Mouse (Mus musculus) embryonic facial prominence, embryonic 15.5 days (tissue): Measurements from ENCODE around the gene Cdca4. TPM values are rescaled to one million over a fixed set of nuclear protein-coding genes. Genes with fewer than 3 reads are reported as not detected.

Experiments used
- ATAC-seq: fragments of 200-750 bp; cut with Nextera tagmentation; 2 replicates; pipeline ENCODE4 v1.8.0; 2017; ENCODE audit warnings: low read depth, moderate TSS enrichment; ENCODE audit not compliant: insufficient number of reproducible peaks, low FRiP score, low TSS enrichment
- H3K27ac ChIP-seq: fragments of 300-500 bp; sonication (generic); replicated peaks from 2 replicates; pipeline ENCODE4 v1.5.1; 2015; ENCODE audit warnings: mild to moderate bottlenecking, inconsistent platforms
- H3K27me3 ChIP-seq: fragments of 300-500 bp; sonication (generic); 2 replicates; pipeline ENCODE4 v1.6.1; 2015; ENCODE audit warnings: inconsistent platforms
- H3K36me3 ChIP-seq: fragments of 300-500 bp; sonication (generic); 2 replicates; pipeline ENCODE4 v1.6.1; 2015; ENCODE audit warnings: mild to moderate bottlenecking, inconsistent platforms
- H3K4me1 ChIP-seq: fragments of 300-500 bp; sonication (generic); 2 replicates; pipeline ENCODE4 v1.6.1; 2015; ENCODE audit warnings: inconsistent platforms
- H3K4me2 ChIP-seq: fragments of 300-500 bp; sonication (generic); replicated peaks from 2 replicates; pipeline ENCODE4 v1.6.1; 2015; ENCODE audit warnings: mild to moderate bottlenecking, inconsistent platforms
- H3K4me3 ChIP-seq: fragments of 300-500 bp; sonication (generic); replicated peaks from 2 replicates; pipeline ENCODE4 v1.5.1; 2015; ENCODE audit warnings: mild to moderate bottlenecking, inconsistent platforms
- H3K9ac ChIP-seq: fragments of 300-500 bp; sonication (generic); 2 replicates; pipeline ENCODE4 v1.6.1; 2015; ENCODE audit warnings: inconsistent platforms
- H3K9me3 ChIP-seq: fragments of 300-500 bp; sonication (generic); replicated peaks from 2 replicates; pipeline ENCODE4 v1.6.1; 2016; ENCODE audit warnings: inconsistent platforms
- WGBS: fragments of 180-500 bp; shearing (Covaris S2); methylation state at CpG from one replicate; pipeline ENCODE4 v1.1.7; 2015; 5-methylcytosine and 5-hydroxymethylcytosine counted together
- polyA plus RNA-seq: library from polyadenylated mRNA; unstranded; fragments of >200 nt; fragmentation: Nextera tagmentation; extraction: Ambion mirVana; gene quantifications from 2 replicates; pipeline ENCODE4 v1.2.1, GENCODE M21; 2015

The Cdca4 gene
- polyA plus RNA-seq, 1 experiment from 2014 or later: 110 TPM

DNA sequence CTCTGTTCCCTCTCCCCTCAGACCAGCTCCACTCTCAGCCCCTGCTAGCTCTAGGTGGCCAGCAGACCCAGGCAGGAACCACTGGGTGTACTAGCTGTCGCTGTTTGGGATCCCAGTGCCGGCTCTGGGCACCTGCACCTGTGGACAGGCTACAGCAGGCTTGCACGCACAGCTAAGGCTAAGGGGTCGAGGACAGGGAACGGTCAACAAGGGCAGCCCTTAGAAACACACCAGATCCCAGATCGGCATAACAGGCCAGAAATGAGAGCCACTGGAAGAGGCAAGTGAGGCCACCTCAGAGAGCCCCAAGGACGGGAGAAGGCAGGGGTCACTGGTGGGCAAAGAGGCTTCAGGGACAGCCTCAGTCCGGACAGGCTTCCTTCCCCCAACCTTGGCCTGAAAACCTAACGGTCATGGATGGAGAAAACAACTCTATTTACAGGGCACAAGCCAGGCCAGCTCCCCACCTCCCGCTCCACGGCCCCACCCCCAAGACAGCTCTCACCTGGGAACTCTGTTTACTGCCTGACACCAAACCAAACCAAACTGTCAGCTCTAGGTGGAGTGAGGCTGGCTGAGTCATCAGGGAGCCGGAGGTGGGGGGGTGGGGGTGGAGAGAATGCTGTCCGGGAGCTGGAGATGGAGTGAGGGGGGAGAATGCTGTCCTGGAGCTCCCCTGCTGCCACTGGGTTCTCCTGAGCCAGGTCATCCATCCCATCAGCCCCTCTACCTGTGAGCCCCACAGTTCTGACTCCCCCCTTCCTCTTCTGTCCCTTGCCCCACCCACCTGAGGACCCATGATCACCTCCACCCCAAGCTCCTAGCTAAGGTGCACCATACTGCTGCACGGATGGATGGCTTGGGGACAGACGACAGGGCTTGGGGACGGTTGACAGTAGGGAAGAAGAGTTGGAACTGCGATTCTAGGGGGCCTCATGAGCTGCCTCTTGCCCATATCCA lies 32.4 kb downstream of the Cdca4 start:
- WGBS: 45% methylated on average over 17 of the region's 17 CpGs
- Histone ChIP-seq H3K27me3 (peaks cover 13% of the 10 kb centered on the region), H3K36me3 (no peaks in the 10 kb centered on the region), H3K9me3 (no peaks in the 10 kb centered on the region), H3K4me3 (no peak overlapping the region), H3K4me1 (peaks cover 87% of the 10 kb centered on the region), H3K27ac (peak overlapping the region; percentile 77; the same call in 1 of the 2 replicates), H3K4me2 (no peak overlapping the region), H3K9ac (no peak overlapping the region)
- ATAC-seq: no peak

DNA sequence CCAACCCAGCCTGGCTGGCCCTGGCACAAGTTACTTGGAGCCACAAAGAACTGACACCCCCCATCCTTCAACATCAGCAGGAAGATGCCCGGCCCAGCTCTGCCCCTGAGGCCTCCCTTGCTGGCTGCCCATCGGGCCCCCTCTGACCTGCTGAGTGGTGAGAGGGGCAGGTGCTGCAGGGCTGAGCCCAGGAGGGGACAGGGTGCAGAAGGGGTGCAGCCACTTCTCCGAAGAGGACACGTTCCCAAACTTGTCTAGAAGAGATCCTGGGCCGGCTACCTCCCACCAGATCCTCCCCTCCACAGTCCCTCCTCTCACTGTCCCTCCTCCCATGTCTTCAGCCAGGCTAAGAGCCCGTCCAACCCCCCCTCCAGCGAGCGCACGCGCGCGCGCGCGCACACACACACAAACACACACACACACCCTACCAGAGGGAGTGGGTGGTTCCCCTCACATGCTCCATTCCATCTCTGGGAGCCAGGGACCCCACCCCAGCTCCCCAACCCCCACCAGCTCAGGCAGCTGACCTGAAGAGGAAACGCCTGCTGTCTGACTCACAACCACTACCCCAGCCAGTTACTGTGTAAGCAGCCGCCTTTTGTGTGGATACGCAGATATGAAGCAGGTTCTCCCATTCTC lies 33.6 kb downstream of the Cdca4 start:
- ATAC-seq: peak; percentile 48; the same call in 1 of the 2 replicates
- Histone ChIP-seq H3K4me3 (peak overlapping the region; percentile 16; the same call in 1 of the 2 replicates), H3K4me2 (peak overlapping the region; percentile 33), H3K36me3 (no peaks in the 10 kb centered on the region), H3K9ac (no peak overlapping the region), H3K27ac (peak overlapping the region; percentile 67; the same call in 1 of the 2 replicates), H3K9me3 (no peaks in the 10 kb centered on the region), H3K27me3 (peaks cover 1% of the 10 kb centered on the region; the same call in 1 of the 2 replicates), H3K4me1 (peaks cover 79% of the 10 kb centered on the region)
- WGBS: 40% methylated on average over 18 of the region's 18 CpGs

DNA sequence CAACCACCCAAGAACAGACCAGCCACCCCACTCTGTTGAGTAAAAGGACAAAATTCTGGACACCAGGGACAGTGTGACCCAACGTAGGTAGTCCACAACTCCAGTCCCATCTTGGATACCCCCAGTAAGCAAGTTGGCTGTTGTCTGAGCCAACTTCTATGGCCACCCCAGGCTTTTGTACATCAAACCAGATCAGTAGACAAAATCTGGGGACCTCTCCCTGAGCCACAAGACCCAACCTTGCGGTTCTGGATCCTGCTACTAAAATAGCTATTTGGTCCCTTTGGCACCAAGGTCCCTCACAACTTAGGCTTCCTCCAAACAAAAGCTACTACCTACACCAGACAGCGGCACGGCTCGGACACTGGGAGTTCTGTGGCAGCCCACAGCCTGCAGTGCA lies 34.2 kb downstream of the Cdca4 start:
- WGBS: 78% methylated on average over 5 of the region's 5 CpGs
- no peak for ATAC-seq
- H3K36me3 ChIP-seq: no peaks in the 10 kb centered on the region
- peak overlapping the region; percentile 16; the same call in 1 of the 2 replicates for H3K4me3 ChIP-seq
- H3K4me1 ChIP-seq: peaks cover 74% of the 10 kb centered on the region
- H3K27ac ChIP-seq: peak overlapping the region; percentile 67; the same call in 1 of the 2 replicates
- H3K9me3 ChIP-seq: no peaks in the 10 kb centered on the region
- no peak overlapping the region for H3K9ac ChIP-seq
- no peaks in the 10 kb centered on the region for H3K27me3 ChIP-seq
- H3K4me2 ChIP-seq: peak overlapping the region; percentile 33

DNA sequence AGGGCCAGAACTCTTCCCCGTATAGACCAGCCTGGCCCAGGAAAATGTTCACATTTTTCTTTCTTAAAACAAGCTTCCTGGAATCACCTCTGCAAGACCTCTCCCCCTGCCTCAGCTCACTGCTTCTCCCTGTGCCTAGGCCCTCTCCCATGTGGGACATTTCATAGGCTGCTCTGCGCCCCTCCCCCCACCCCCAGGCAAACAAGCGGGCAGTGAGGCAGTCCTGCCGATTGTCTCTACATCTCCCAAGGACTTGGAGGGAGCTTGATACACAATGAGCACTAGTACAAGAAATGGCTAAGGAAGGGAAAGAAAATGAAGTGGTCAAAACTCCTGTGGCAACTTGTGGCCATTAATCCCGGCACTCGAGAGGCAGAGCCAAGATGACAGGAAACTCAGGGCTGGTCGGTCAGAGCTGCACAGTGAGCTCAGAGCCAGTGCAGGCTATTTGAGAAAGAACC lies 34.8 kb downstream of the Cdca4 start:
- Histone ChIP-seq H3K27ac (peak overlapping the region; percentile 67), H3K27me3 (no peaks in the 10 kb centered on the region), H3K4me3 (0 out of 2 replicates have a peak overlapping the region, but pooled peaks have one; percentile 16), H3K36me3 (no peaks in the 10 kb centered on the region), H3K9me3 (no peaks in the 10 kb centered on the region), H3K9ac (no peak overlapping the region), H3K4me1 (peaks cover 72% of the 10 kb centered on the region), H3K4me2 (peak overlapping the region; percentile 33; the same call in 1 of the 2 replicates)
- no peak for ATAC-seq
- WGBS: 29% methylated on average over 7 of the region's 7 CpGs

DNA sequence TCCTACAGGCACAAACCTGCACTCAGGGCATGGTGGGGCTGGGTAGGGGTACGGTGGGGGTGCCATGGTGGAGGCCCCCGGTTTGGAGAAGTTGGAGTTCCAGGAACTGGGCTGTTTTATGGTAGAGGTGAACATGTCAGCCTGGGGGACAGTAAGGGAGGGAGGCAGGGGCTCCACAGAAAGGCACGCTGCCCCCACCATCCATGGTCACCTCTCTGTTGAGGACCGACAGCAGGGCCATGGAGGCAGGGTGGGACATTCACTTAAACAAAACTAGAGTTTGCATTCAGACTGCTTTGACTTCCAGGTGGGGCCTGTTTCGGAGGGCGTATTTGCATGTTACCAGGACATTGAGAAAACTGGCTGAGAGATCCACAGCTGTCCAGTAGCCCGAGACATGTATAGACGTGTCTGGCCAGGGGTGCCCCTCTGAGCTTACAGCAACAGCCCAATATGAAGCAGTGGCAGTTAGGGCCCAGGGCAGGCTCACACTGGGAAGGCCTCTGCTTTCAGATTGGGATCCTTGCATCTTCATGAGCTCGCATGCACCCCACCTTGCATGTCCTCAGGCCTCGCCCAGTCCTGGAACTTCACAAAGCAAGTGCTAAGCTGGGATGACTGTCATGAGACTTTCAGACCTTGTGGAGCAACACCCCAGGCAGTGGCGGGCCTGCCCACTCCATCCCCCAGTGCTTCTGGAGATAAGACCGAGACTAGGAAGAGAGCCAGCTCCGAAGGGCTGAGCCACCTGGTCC lies 35.4 kb downstream of the Cdca4 start:
- peak overlapping the region; percentile 33; the same call in 1 of the 2 replicates for H3K4me2 ChIP-seq
- WGBS: 61% methylated on average over 13 of the region's 13 CpGs
- no peak overlapping the region for H3K9ac ChIP-seq
- H3K27me3 ChIP-seq: no peaks in the 10 kb centered on the region
- H3K27ac ChIP-seq: peak overlapping the region; percentile 67
- H3K4me1 ChIP-seq: peaks cover 67% of the 10 kb centered on the region
- no peak for ATAC-seq
- no peak overlapping the region for H3K4me3 ChIP-seq
- no peaks in the 10 kb centered on the region for H3K9me3 ChIP-seq
- no peaks in the 10 kb centered on the region for H3K36me3 ChIP-seq

DNA sequence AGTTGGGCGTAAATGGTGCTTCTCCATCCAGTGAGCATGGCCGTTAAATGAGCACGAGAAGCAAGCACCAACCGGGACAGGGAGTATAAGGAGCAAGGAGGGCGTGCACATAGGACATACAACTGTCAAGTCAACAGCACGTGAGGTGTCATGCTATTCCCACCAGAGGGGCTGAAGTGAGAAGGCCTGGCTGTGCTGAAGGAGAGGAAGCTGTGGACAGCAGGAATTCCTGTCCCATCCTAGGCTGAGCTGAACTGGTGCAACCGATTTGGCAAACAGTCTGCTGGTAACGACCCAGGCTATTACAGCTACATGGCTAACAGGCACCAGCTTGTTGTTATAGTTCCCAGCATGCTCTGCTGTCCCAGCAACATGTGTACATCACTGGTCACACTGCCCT lies 38.2 kb downstream of the Cdca4 start:
- Histone ChIP-seq H3K4me2 (no peak overlapping the region), H3K9me3 (no peaks in the 10 kb centered on the region), H3K4me3 (no peak overlapping the region), H3K27me3 (no peaks in the 10 kb centered on the region), H3K4me1 (peaks cover 39% of the 10 kb centered on the region), H3K27ac (no peak overlapping the region), H3K36me3 (no peaks in the 10 kb centered on the region), H3K9ac (no peak overlapping the region)
- ATAC-seq: no peak
- 64% methylated on average over 8 of the region's 8 CpGs for WGBS

DNA sequence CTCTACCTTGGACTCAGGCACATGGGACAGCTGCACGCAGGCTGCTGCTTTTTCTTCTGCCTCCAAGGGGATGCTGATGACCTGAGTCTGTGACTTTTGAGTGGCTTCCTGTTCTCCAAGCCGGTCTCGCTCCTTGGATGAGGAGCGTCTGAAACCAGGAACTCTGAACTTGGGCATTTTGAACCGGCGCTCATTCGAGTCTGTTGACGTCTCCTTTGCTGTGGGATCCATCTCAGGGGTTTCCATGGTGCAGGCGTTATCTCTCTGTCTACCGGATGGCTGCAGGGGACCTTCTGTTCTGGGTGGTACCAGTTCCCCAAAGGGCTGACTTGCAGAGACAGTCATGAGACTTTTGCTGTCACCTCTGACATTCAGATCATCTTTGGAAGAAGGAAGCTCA lies 54.7 kb downstream of the Cdca4 start:
- H3K27ac ChIP-seq: no peak overlapping the region
- H3K4me1 ChIP-seq: no peaks in the 10 kb centered on the region
- WGBS: 89% methylated on average over 10 of the region's 10 CpGs
- no peaks in the 10 kb centered on the region for H3K36me3 ChIP-seq
- H3K4me3 ChIP-seq: no peak overlapping the region
- no peaks in the 10 kb centered on the region for H3K9me3 ChIP-seq
- no peak overlapping the region for H3K4me2 ChIP-seq
- no peaks in the 10 kb centered on the region for H3K27me3 ChIP-seq
- ATAC-seq: no peak
- no peak overlapping the region for H3K9ac ChIP-seq

DNA sequence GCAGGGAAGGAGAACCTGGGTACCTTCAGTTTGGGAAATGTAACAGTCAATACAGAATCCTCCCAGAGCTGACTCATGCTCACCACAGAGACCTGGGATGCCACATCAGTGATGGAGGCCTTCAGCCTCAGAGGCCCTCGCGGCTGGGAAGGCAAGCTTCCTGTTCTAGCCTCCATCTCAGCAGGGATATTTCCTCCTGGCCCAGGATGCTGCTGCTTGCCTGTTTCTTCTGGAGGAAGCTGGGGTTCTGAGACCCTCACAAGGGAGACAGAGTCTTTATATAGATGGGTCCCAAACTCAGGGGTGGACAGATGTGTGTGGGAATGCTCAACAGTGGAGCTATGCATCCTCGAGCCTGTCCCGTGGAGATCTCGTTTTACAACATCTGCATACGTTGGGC lies 55.2 kb downstream of the Cdca4 start:
- Histone ChIP-seq H3K4me3 (no peak overlapping the region), H3K36me3 (no peaks in the 10 kb centered on the region), H3K27ac (no peak overlapping the region), H3K27me3 (no peaks in the 10 kb centered on the region), H3K4me2 (no peak overlapping the region), H3K9ac (no peak overlapping the region), H3K9me3 (no peaks in the 10 kb centered on the region), H3K4me1 (no peaks in the 10 kb centered on the region)
- ATAC-seq: no peak
- WGBS: 82% methylated on average over 6 of the region's 6 CpGs

DNA sequence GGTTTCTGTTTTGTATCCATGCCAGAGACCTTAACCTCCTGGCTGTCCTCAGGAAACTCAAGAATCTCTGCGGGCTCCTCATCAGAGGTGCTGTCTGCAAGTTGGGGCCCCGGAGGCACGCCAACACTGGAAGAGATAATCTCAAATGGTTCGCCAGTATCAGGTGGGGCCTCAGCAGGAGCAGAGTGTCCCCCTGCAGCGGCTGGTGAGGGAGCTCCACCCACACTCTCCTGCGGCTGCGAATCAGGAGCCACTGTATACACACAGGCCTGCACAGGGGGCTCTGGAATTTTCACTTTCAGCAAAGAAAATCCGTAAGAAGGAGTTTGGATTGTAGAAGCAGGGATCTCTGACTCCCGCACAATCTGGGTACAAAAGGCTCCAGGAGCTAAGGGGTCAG lies 55.9 kb downstream of the Cdca4 start:
- WGBS: 41% methylated on average over 9 of the region's 9 CpGs

DNA sequence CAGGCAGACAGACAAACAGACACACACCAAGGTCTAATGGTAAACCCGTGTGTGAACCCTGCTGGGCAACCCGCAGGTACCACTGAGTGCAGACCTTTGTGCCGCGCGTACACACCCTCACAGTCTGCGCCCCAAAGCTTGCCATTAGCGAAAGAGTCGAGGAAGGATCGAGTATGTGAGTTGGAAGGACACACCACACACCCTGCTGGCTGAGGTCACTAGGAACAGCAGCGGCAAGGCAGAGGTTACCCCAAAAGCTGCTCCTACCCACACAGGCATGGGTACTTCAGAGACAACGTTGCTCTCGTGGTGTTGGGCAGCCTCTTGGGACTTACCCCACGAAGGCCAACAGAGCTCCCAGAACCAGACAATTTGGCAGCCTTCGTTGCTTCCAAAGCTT lies 56.9 kb downstream of the Cdca4 start:
- Histone ChIP-seq H3K4me3 (no peak overlapping the region), H3K9me3 (no peaks in the 10 kb centered on the region), H3K4me1 (no peaks in the 10 kb centered on the region), H3K4me2 (no peak overlapping the region), H3K9ac (no peak overlapping the region), H3K27ac (no peak overlapping the region), H3K27me3 (no peaks in the 10 kb centered on the region), H3K36me3 (no peaks in the 10 kb centered on the region)
- 86% methylated on average over 14 of the region's 14 CpGs for WGBS
- ATAC-seq: no peak

More for the DNA sequence above, 55.9 kb downstream of the Cdca4 start:
- no peaks in the 10 kb centered on the region for H3K9me3 ChIP-seq
- no peaks in the 10 kb centered on the region for H3K27me3 ChIP-seq
- no peaks in the 10 kb centered on the region for H3K36me3 ChIP-seq
- no peak overlapping the region for H3K4me3 ChIP-seq
- H3K4me2 ChIP-seq: no peak overlapping the region
- ATAC-seq: no peak
- no peak overlapping the region for H3K9ac ChIP-seq
- H3K27ac ChIP-seq: no peak overlapping the region
- no peaks in the 10 kb centered on the region for H3K4me1 ChIP-seq

DNA sequence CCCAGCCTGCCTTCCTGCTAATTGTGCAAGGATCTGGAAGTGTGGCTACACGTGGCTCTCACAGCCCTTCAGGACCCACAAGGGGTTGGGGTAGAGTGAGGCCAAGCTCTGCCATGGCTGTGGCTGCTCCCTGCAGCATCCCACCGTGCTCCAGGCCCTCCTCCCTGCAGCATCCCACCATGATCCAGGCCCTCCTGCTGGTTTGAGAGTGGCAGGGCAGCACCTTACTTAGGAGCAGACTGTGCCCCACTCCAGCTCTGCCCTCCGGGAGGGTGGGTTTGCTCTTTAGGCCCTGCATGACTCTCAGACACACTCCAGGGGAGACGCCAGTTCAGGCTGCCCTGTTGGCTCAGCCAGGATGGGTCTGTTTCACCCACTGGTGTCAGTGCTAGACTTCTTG lies 58.8 kb downstream of the Cdca4 start:
- Histone ChIP-seq H3K27me3 (no peaks in the 10 kb centered on the region), H3K4me3 (no peak overlapping the region), H3K36me3 (no peaks in the 10 kb centered on the region), H3K27ac (no peak overlapping the region), H3K9ac (no peak overlapping the region), H3K4me2 (no peak overlapping the region), H3K4me1 (no peaks in the 10 kb centered on the region), H3K9me3 (no peaks in the 10 kb centered on the region)
- 72% methylated on average over 4 of the region's 4 CpGs for WGBS
- no peak for ATAC-seq
